Comparison of ENCODE assay signal across 9 mouse cellular contexts in genomic region chr3:40510567-40510966, GRCm38 (mm10). TPM values are rescaled to one million over a fixed set of nuclear protein-coding genes. Genes with fewer than 3 reads are reported as not detected.
DNase-seq lines count a peak whose midpoint lies in the region; ATAC-seq and TF ChIP-seq lines count a peak whose summit lies in the region.
"Had no signal": no experiment of that assay in that cellular context is flagged by ENCODE, and none has a peak within 500 bp of the region (broad histone marks: within the 10 kb centered on the region; RNA-seq: fewer than 3 reads in every experiment).

No protein-coding gene starts in this region.

- no peak overlapping the region for H3K27ac ChIP-seq in heart, embryonic 11.5 days (ENCODE audit: low read depth, low read length)
- H3K27ac ChIP-seq in lung, postnatal 0 days (ENCODE audit: low read length): no peak overlapping the region

- ATAC-seq in heart, embryonic 11.5 days (replicated peaks; ENCODE audit: insufficient number of reproducible peaks, low FRiP score, low TSS enrichment): no peak
- ATAC-seq in lung, postnatal 0 days: 0 out of 2 replicates have a peak, but pooled peaks have one; percentile 16
- no peak for ATAC-seq in CD4-positive, CD25-positive, alpha-beta regulatory T cell, adult 4 months

- TF ChIP-seq EP300 in lung, postnatal 0 days (IDR thresholded peaks at IDR 0.05): no peak

- no peaks in the 10 kb centered on the region for H3K9me3 ChIP-seq in heart, embryonic 11.5 days (replicated peaks; ENCODE audit: control insufficient read depth, low read length)
- H3K9me3 ChIP-seq in lung, postnatal 0 days (ENCODE audit: low read length): no peaks in the 10 kb centered on the region

- 29% methylated on average over 6 of the region's 6 CpGs for WGBS in heart, embryonic 11.5 days (ENCODE audit: insufficient replicate concordance)
- WGBS in lung, postnatal 0 days: 24% methylated on average over 6 of the region's 6 CpGs
- WGBS in lung, adult 2 months: 24% methylated on average over 6 of the region's 6 CpGs

- no peak for TF ChIP-seq CTCF in lung, postnatal 0 days (IDR thresholded peaks at IDR 0.05)
- no peak for TF ChIP-seq CTCF in lung, adult 2 months (IDR thresholded peaks at IDR 0.05; ENCODE audit: insufficient read depth, low read length)

- no peaks in the 10 kb centered on the region for H3K27me3 ChIP-seq in heart, embryonic 11.5 days (ENCODE audit: control insufficient read depth, insufficient read depth, low read length)
- H3K27me3 ChIP-seq in lung, postnatal 0 days (replicated peaks; ENCODE audit: insufficient read depth, low read length): no peaks in the 10 kb centered on the region

- TF ChIP-seq POLR2A in lung, adult 2 months (IDR thresholded peaks at IDR 0.05; ENCODE audit: borderline replicate concordance, extremely low read depth, low read depth, low read length): no peak

- peak; percentile 36 for DNase-seq in heart, adult 18-20 months
- no peak for DNase-seq in lung, postnatal 0 days (ENCODE audit: low spot score)
- DNase-seq in lung, adult 2 months: no peak
- DNase-seq in NIH3T3 (ENCODE audit: low read depth): peak; percentile 54
- DNase-seq in heart, postnatal 4 days: peak; percentile 51
- no peak for DNase-seq in thymus, postnatal 25 days
- DNase-seq: thymus, adult 18-20 months had no signal

- no peak overlapping the region for H3K4me3 ChIP-seq in heart, embryonic 11.5 days (ENCODE audit: low read depth, low read length)
- no peak overlapping the region for H3K4me3 ChIP-seq in lung, postnatal 0 days (ENCODE audit: low read depth, low read length)
- H3K4me3 ChIP-seq in lung, adult 2 months (replicated peaks; ENCODE audit: extremely low read depth, low read depth, low read length): no peak overlapping the region

- no peak overlapping the region for H3K9ac ChIP-seq in heart, embryonic 11.5 days (ENCODE audit: low read depth, low read length)
- no peak overlapping the region for H3K9ac ChIP-seq in lung, postnatal 0 days (replicated peaks; ENCODE audit: low read depth)

- H3K4me1 ChIP-seq in heart, embryonic 11.5 days (ENCODE audit: control insufficient read depth, insufficient read depth, low read length): no peaks in the 10 kb centered on the region
- H3K4me1 ChIP-seq in lung, postnatal 0 days (ENCODE audit: insufficient read depth, low read depth, low read length): no peaks in the 10 kb centered on the region
- no peaks in the 10 kb centered on the region for H3K4me1 ChIP-seq in lung, adult 2 months (ENCODE audit: control insufficient read depth, insufficient read depth, low read length)

- H3K4me2 ChIP-seq in heart, embryonic 11.5 days: no peak overlapping the region
- no peak overlapping the region for H3K4me2 ChIP-seq in lung, postnatal 0 days (replicated peaks; ENCODE audit: low read depth, low read length)

- H3K36me3 ChIP-seq in heart, embryonic 11.5 days (ENCODE audit: control insufficient read depth, insufficient read depth, low read length): no peaks in the 10 kb centered on the region
- no peaks in the 10 kb centered on the region for H3K36me3 ChIP-seq in lung, postnatal 0 days (ENCODE audit: insufficient read depth, low read length)

RNA-seq across cellular contexts. Expression of gene Intu, which starts 20.5 kb away (rescaled TPM):
- total RNA-seq in heart, adult 18-20 months (2021): 10 to 100 TPM; 16.5 to 18.5 TPM
- 4.1 and 5.4 TPM in 2 replicates for polyA plus RNA-seq in heart, embryonic 11.5 days (2014; fragmentation: Nextera tagmentation; extraction: Ambion mirVana)
- 1.1 and 1.8 TPM in 2 replicates for polyA plus RNA-seq in lung, postnatal 0 days (2015; fragmentation: Nextera tagmentation; extraction: Ambion mirVana)
- 3.0 and 4.0 TPM in 2 replicates for polyA plus RNA-seq in lung, adult 2 months (2012; rRNA removed)
- total RNA-seq in heart, postnatal 4 days (2021): 1 to 10 TPM; 7.0 to 7.6 TPM
- under 1 TPM; 0.17 to 0.33 TPM for polyA plus RNA-seq in CD4-positive, CD25-positive, alpha-beta regulatory T cell, adult 4 months (2017; shearing (Covaris generic))

Comparison
In these comparisons a context has a peak if more than half of its experiments do, and no peak if none do; other contexts are left out.
1. DNase-seq: peak in heart, adult 18-20 months (2 of 2), NIH3T3 (single experiment) and heart, postnatal 4 days (single experiment); none in lung, postnatal 0 days (single experiment), lung, adult 2 months (single experiment) and thymus, postnatal 25 days (single experiment).